Mouse (Mus musculus) neural tube, embryonic 14.5 days (tissue): ENCODE data around the gene Acap1. TPM values are rescaled to one million over a fixed set of nuclear protein-coding genes. Genes with fewer than 3 reads are reported as not detected.

Experiments used
- ATAC-seq: fragments of 200-750 bp; cut with Nextera tagmentation; 2 replicates; pipeline ENCODE4 v1.8.0; 2017; ENCODE audit warnings: low read depth, mild to moderate bottlenecking, moderate TSS enrichment, moderate library complexity
- H3K27ac ChIP-seq: fragments of 300-500 bp; sonication (generic); 2 replicates; pipeline ENCODE4 v1.5.1; 2014; ENCODE audit warnings: low read depth, mild to moderate bottlenecking, control low read depth, low read length, moderate library complexity, mixed read lengths
- H3K27me3 ChIP-seq: fragments of 300-500 bp; sonication (generic); 2 replicates; pipeline ENCODE4 v1.6.1; 2014; ENCODE audit warnings: low read length; ENCODE audit not compliant: control insufficient read depth, insufficient read depth
- H3K36me3 ChIP-seq: fragments of 300-500 bp; sonication (generic); 2 replicates; pipeline ENCODE4 v1.6.1; 2014; ENCODE audit warnings: low read length, mixed read lengths; ENCODE audit not compliant: control insufficient read depth, insufficient read depth
- H3K4me1 ChIP-seq: fragments of 300-500 bp; sonication (generic); 2 replicates; pipeline ENCODE4 v1.6.1; 2014; ENCODE audit warnings: low read length; ENCODE audit not compliant: control insufficient read depth, insufficient read depth
- H3K4me2 ChIP-seq: fragments of 300-500 bp; sonication (generic); 2 replicates; pipeline ENCODE4 v1.6.1; 2014; ENCODE audit warnings: mild to moderate bottlenecking, low read depth, low read length, control low read depth
- H3K4me3 ChIP-seq: fragments of 300-500 bp; sonication (generic); 2 replicates; pipeline ENCODE4 v1.5.1; 2014; ENCODE audit warnings: low read depth, low read length, control low read depth, mixed read lengths
- H3K9ac ChIP-seq: fragments of 300-500 bp; sonication (generic); replicated peaks from 2 replicates; pipeline ENCODE4 v1.6.1; 2014; ENCODE audit warnings: low read depth, mild to moderate bottlenecking, control low read depth, low read length, mixed read lengths
- H3K9me3 ChIP-seq: fragments of 300-500 bp; sonication (generic); 2 replicates; pipeline ENCODE4 v1.6.1; 2016; ENCODE audit warnings: low read length; ENCODE audit not compliant: control insufficient read depth
- WGBS: fragments of 180-500 bp; shearing (Covaris S2); extraction: QIAGEN DNeasy Blood & Tissue Kit; methylation state at CpG from one replicate; pipeline ENCODE4 v1.1.7; 2014; 5-methylcytosine and 5-hydroxymethylcytosine counted together
- polyA plus RNA-seq: library from polyadenylated mRNA; unstranded; fragments of >200 nt; fragmentation: Nextera tagmentation; extraction: Ambion mirVana; gene quantifications from 2 replicates; pipeline ENCODE4 v1.2.1, GENCODE M21; 2014

Acap1 gene
- polyA plus RNA-seq, 1 experiment from 2014 or later: 0.17 TPM

DNA sequence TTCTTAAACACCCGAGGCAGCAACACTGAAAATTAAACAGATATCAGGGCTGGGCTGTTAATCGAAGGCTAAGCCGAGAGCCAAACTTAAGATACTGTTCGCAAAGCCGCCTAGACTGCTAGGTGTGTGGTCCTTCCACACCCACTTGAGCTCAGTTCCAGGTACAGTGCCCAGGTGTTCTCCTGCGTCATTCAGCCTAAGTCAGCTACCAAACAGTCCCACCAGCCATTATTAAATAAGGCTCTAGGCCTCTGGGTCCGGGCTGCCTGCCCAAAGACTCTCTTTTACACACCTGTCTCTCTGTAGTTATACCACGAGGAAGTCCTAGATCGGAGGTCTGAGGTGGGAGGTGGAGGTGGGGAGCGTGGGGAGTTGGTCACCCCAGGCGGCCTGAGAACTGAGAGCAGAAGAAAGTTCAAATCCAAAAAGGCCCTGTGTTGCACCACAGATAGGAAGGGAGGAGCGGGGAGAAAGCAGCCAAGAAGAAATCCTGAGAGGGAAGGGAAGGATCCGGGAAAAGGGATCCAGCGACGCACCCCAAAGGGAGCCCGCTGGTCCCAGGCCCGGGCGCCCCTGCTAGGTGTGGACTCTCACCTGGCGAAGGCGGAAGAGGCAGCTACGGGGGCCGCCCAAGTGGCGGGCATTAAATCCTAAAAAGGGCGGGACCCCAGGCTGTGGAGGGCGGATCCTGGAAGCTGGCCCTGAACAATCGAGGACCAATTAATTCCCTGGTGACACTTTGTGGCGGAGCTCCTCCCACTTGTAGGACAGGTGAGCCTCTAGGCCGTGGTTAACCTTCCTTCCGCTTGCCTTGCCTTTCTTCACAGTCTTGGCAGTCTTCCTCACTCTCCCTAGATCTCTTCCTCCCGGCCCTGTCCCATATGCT, 37.0 kb downstream of the Acap1 start, which contains the start of gene Tnk1:
Gene Tnk1 (minus strand): TSS at position 618 of the 886 bp plus-strand sequence.
- H3K4me1 ChIP-seq: no peaks in the 10 kb centered on the region
- no peak for ATAC-seq
- no peak within 1 kb of the TSS for H3K27ac ChIP-seq
- WGBS: 19% methylated on average over 30 of the region's 30 CpGs
- no peak within 1 kb of the TSS for H3K9ac ChIP-seq
- H3K9me3 ChIP-seq: no peaks in the 10 kb centered on the region
- no peak within 1 kb of the TSS for H3K4me3 ChIP-seq
- H3K4me2 ChIP-seq: no peak within 1 kb of the TSS
- H3K27me3 ChIP-seq: peaks cover 10% of the 10 kb centered on the region; the same call in 1 of the 2 replicates
- H3K36me3 ChIP-seq: no peaks in the 10 kb centered on the region

- ATAC-seq: peak; percentile 66; the same call in 1 of the 2 replicates
- H3K9ac ChIP-seq: no peak overlapping the region
- H3K4me2 ChIP-seq: no peak overlapping the region
- H3K27ac ChIP-seq: no peak overlapping the region
- H3K4me1 ChIP-seq: 0 out of 2 replicates have a peak, but pooled peaks cover 2% of the 10 kb centered on the region
- no peaks in the 10 kb centered on the region for H3K9me3 ChIP-seq
- no peak overlapping the region for H3K4me3 ChIP-seq
- H3K27me3 ChIP-seq: peaks cover 10% of the 10 kb centered on the region; the same call in 1 of the 2 replicates
- 24% methylated on average over 16 of the region's 16 CpGs for WGBS
- peaks cover 8% of the 10 kb centered on the region; the same call in 1 of the 2 replicates for H3K36me3 ChIP-seq
These were observed 40.0 kb downstream of the Acap1 start for GRCm38 (mm10) chr11:69855347-69855746.

DNA sequence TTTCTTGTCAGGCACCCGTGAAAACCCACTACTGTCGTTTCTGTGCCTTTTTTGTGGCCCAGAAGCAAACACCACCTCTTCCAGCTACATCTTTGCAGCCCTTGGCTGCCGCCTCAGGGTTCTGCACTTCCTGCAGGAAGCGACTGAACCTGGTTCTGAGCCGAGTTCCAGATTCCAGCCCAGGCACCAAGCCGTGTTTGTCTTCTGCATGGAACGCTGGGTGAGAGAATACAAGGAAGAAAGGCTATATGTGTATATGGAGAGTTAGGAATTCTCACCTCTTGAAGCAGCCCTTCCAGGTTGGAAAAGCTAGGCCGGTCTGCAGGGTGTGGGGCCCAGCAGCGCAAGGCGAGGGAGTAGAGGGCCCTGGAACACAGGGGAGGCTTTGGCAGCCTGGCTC, 40.7 kb downstream of the Acap1 start:
- no peak for ATAC-seq
- Histone ChIP-seq H3K4me1 (0 out of 2 replicates have a peak, but pooled peaks cover 2% of the 10 kb centered on the region), H3K27me3 (peaks cover 10% of the 10 kb centered on the region; the same call in 1 of the 2 replicates), H3K27ac (no peak overlapping the region), H3K4me3 (no peak overlapping the region), H3K9me3 (no peaks in the 10 kb centered on the region), H3K9ac (no peak overlapping the region), H3K36me3 (peaks cover 9% of the 10 kb centered on the region; the same call in 1 of the 2 replicates), H3K4me2 (no peak overlapping the region)
- WGBS: 88% methylated on average over 10 of the region's 10 CpGs

DNA sequence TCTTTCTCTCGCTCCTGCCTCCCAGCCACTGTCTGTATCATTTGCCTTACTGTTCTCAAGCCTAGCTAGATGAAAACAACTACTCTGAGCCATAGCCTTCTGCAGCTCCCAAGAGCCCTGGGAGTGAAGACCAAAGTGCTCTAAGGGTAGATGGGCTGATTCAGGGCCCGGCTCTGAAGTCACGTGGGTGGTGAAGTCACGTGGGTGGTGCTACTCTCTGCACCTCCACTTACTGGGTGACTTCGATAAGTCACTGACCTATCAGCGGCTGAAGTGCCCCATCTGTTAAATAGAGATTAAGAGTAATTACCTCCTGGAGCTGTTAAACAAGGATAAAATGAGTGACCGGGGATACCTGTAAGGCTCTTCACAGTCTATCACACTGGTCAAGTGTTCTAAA, 41.3 kb downstream of the Acap1 start:
- no peak overlapping the region for H3K4me3 ChIP-seq
- no peak overlapping the region for H3K27ac ChIP-seq
- H3K4me1 ChIP-seq: 0 out of 2 replicates have a peak, but pooled peaks cover 2% of the 10 kb centered on the region
- ATAC-seq: no peak
- peaks cover 7% of the 10 kb centered on the region; the same call in 1 of the 2 replicates for H3K27me3 ChIP-seq
- H3K9ac ChIP-seq: no peak overlapping the region
- no peak overlapping the region for H3K4me2 ChIP-seq
- H3K9me3 ChIP-seq: no peaks in the 10 kb centered on the region
- H3K36me3 ChIP-seq: peaks cover 9% of the 10 kb centered on the region; the same call in 1 of the 2 replicates
- 68% methylated on average over 7 of the region's 7 CpGs for WGBS

GRCm38 (mm10) chr11:69850754-69851153, 44.6 kb downstream of the Acap1 start:
- no peak overlapping the region for H3K27ac ChIP-seq
- no peak for ATAC-seq
- H3K4me1 ChIP-seq: peaks cover 15% of the 10 kb centered on the region
- H3K36me3 ChIP-seq: peaks cover 9% of the 10 kb centered on the region; the same call in 1 of the 2 replicates
- H3K4me2 ChIP-seq: no peak overlapping the region
- no peaks in the 10 kb centered on the region for H3K27me3 ChIP-seq
- H3K4me3 ChIP-seq: no peak overlapping the region
- H3K9me3 ChIP-seq: no peaks in the 10 kb centered on the region
- H3K9ac ChIP-seq: no peak overlapping the region
- WGBS: 76% methylated on average over 8 of the region's 8 CpGs

- Histone ChIP-seq H3K4me3 (no peak overlapping the region), H3K27ac (no peak overlapping the region), H3K27me3 (no peaks in the 10 kb centered on the region), H3K4me1 (peaks cover 21% of the 10 kb centered on the region), H3K9ac (no peak overlapping the region), H3K9me3 (no peaks in the 10 kb centered on the region), H3K4me2 (no peak overlapping the region), H3K36me3 (peaks cover 9% of the 10 kb centered on the region; the same call in 1 of the 2 replicates)
- no peak for ATAC-seq
- WGBS: 96% methylated on average over 15 of the region's 15 CpGs
These were observed 45.5 kb downstream of the Acap1 start for GRCm38 (mm10) chr11:69849884-69850283.

- Histone ChIP-seq H3K4me1 (peaks cover 21% of the 10 kb centered on the region), H3K36me3 (peaks cover 9% of the 10 kb centered on the region; the same call in 1 of the 2 replicates), H3K27ac (no peak overlapping the region), H3K27me3 (no peaks in the 10 kb centered on the region), H3K9me3 (no peaks in the 10 kb centered on the region), H3K9ac (no peak overlapping the region), H3K4me3 (no peak overlapping the region), H3K4me2 (no peak overlapping the region)
- WGBS: 93% methylated on average over 9 of the region's 9 CpGs
- ATAC-seq: no peak
These were observed 46.2 kb downstream of the Acap1 start for GRCm38 (mm10) chr11:69849128-69849527.

- Histone ChIP-seq H3K27ac (no peak overlapping the region), H3K4me3 (peak overlapping the region; percentile 78; the same call in 1 of the 2 replicates)
These were observed 47.3 kb downstream of the Acap1 start for GRCm38 (mm10) chr11:69848021-69848420.

More at GRCm38 (mm10) chr11:69848021-69848420, 47.3 kb downstream of the Acap1 start:
- Histone ChIP-seq H3K27me3 (no peaks in the 10 kb centered on the region), H3K4me2 (peak overlapping the region; percentile 95), H3K9me3 (no peaks in the 10 kb centered on the region), H3K36me3 (peaks cover 9% of the 10 kb centered on the region; the same call in 1 of the 2 replicates), H3K4me1 (peaks cover 21% of the 10 kb centered on the region), H3K9ac (no peak overlapping the region)
- 95% methylated on average over 6 of the region's 6 CpGs for WGBS
- ATAC-seq: no peak
